Mouse (Mus musculus) heart, postnatal 0 days (tissue): ENCODE measurements around the gene Maats1.

Experiments used
- CTCF ChIP-seq: IDR thresholded peaks from 2 replicates; pipeline ENCODE4 v1.5.1; 2016; ENCODE audit warnings: antibody characterized with exemption, control low read depth, low read depth
- EP300 ChIP-seq: IDR thresholded peaks from 2 replicates; pipeline ENCODE4 v1.6.1; 2016; ENCODE audit warnings: antibody characterized with exemption, low read depth

DNA sequence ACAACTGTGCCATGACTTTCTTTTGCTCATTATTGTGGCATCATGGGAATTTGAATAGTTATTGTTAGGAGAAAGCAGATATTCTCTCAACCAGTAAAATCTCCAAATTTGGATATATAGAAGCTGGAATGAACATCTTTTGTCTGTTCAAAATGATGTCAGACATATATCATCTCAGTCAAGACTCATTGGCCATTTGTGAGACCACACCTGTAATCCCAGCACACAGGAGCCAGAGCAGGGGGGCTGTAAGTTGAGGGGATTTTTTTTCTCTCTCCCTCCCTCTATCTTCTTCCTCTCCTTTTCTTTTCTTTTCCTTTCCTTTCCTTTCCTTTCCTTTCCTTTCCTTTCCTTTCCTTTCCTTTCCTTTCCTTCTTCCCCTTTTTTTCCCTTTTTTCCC lies 10.9 kb upstream of the Maats1 start:
- TF ChIP-seq CTCF (no peak), EP300 (no peak)
